Comparison of ENCODE assay signal across 9 mouse cellular contexts in genomic region chr3:93361933-93362574, GRCm38 (mm10). TPM values are rescaled to one million over a fixed set of nuclear protein-coding genes. Genes with fewer than 3 reads are reported as not detected.
DNase-seq lines count a peak whose midpoint lies in the region; ATAC-seq and TF ChIP-seq lines count a peak whose summit lies in the region.
"Had no signal": no experiment of that assay in that cellular context is flagged by ENCODE, and none has a peak within 500 bp of the region (broad histone marks: within the 10 kb centered on the region; RNA-seq: fewer than 3 reads in every experiment).

No protein-coding gene starts in this region.

- peak; percentile 84 for ATAC-seq in kidney, embryonic 14.5 days (ENCODE audit: low FRiP score, low TSS enrichment)
- ATAC-seq in G1E (ENCODE audit: extremely low read depth, insufficient number of reproducible peaks, low FRiP score, poor library complexity, severe bottlenecking), result peak; percentile 50; the same call in 1 of the 2 replicates
- ATAC-seq in embryonic facial prominence, embryonic 13.5 days (ENCODE audit: insufficient number of reproducible peaks, insufficient read depth, low FRiP score, low TSS enrichment, low read depth), result peak; percentile 68; the same call in 1 of the 2 replicates
- peak; percentile 83 for ATAC-seq in midbrain, embryonic 12.5 days (ENCODE audit: low FRiP score, low read depth)
- no peak for ATAC-seq in erythroblast, adult 5-6 weeks (replicated peaks; ENCODE audit: low FRiP score, poor library complexity, severe bottlenecking)

- no peaks in the 10 kb centered on the region for H3K4me1 ChIP-seq in kidney, embryonic 14.5 days (ENCODE audit: control insufficient read depth, insufficient read depth, low read length)
- no peaks in the 10 kb centered on the region for H3K4me1 ChIP-seq in G1E (ENCODE audit: insufficient read depth, low read depth, low read length)
- H3K4me1 ChIP-seq in embryonic facial prominence, embryonic 13.5 days, result peaks cover 7% of the 10 kb centered on the region; the same call in 1 of the 2 replicates
- H3K4me1 ChIP-seq in midbrain, embryonic 12.5 days, result peaks cover 8% of the 10 kb centered on the region; the same call in 1 of the 2 replicates

- H3K4me2 ChIP-seq in kidney, embryonic 14.5 days (replicated peaks; ENCODE audit: low read depth, low read length), result peak overlapping the region; percentile 22; the same call in 1 of the 2 replicates
- H3K4me2 ChIP-seq in embryonic facial prominence, embryonic 13.5 days, result peak overlapping the region; percentile 41; the same call in 1 of the 2 replicates
- peak overlapping the region; percentile 43 for H3K4me2 ChIP-seq in midbrain, embryonic 12.5 days (replicated peaks)

- DNase-seq in kidney, adult 18-20 months, result no peak
- no peak for DNase-seq in G1E (ENCODE audit: low spot score)
- peak; percentile 75 for DNase-seq in induced T-regulatory cell, adult 2 months (ENCODE audit: low read depth)
- no peak for DNase-seq in layer of hippocampus, adult 11-12 months (ENCODE audit: low spot score)

- H3K4me3 ChIP-seq in kidney, embryonic 14.5 days (ENCODE audit: low read length), result peak overlapping the region; percentile 9; the same call in 1 of the 2 replicates
- no peak overlapping the region for H3K4me3 ChIP-seq in G1E (ENCODE audit: low read depth, low read length)
- no peak overlapping the region for H3K4me3 ChIP-seq in embryonic facial prominence, embryonic 13.5 days
- H3K4me3 ChIP-seq in midbrain, embryonic 12.5 days, result no peak overlapping the region

- no peak overlapping the region for H3K9ac ChIP-seq in kidney, embryonic 14.5 days (ENCODE audit: low read depth, low read length)
- no peak overlapping the region for H3K9ac ChIP-seq in embryonic facial prominence, embryonic 13.5 days
- no peak overlapping the region for H3K9ac ChIP-seq in midbrain, embryonic 12.5 days (replicated peaks)

- TF ChIP-seq CTCF in G1E (IDR thresholded peaks at IDR 0.05; ENCODE audit: low read depth, low read length), result no peak

- H3K27ac ChIP-seq in kidney, embryonic 14.5 days (ENCODE audit: low read depth, low read length), result no peak overlapping the region
- no peak overlapping the region for H3K27ac ChIP-seq in embryonic facial prominence, embryonic 13.5 days
- H3K27ac ChIP-seq in midbrain, embryonic 12.5 days (replicated peaks), result no peak overlapping the region

- H3K36me3 ChIP-seq in kidney, embryonic 14.5 days (ENCODE audit: control insufficient read depth, insufficient read depth, low read length), result no peaks in the 10 kb centered on the region
- H3K36me3 ChIP-seq in G1E (replicated peaks), result no peaks in the 10 kb centered on the region
- H3K36me3 ChIP-seq in embryonic facial prominence, embryonic 13.5 days, result no peaks in the 10 kb centered on the region
- no peaks in the 10 kb centered on the region for H3K36me3 ChIP-seq in midbrain, embryonic 12.5 days

- WGBS in kidney, embryonic 14.5 days, result 8% methylated on average over 10 of the region's 10 CpGs
- WGBS in embryonic facial prominence, embryonic 13.5 days, result 9% methylated on average over 10 of the region's 10 CpGs
- WGBS in midbrain, embryonic 12.5 days, result 10% methylated on average over 10 of the region's 10 CpGs

- H3K27me3 ChIP-seq in kidney, embryonic 14.5 days (ENCODE audit: control insufficient read depth, insufficient read depth, low read length), result no peaks in the 10 kb centered on the region
- H3K27me3 ChIP-seq in G1E (ENCODE audit: insufficient read depth, low read length), result no peaks in the 10 kb centered on the region
- H3K27me3 ChIP-seq in embryonic facial prominence, embryonic 13.5 days, result peaks cover 5% of the 10 kb centered on the region; the same call in 1 of the 2 replicates
- peaks cover 6% of the 10 kb centered on the region; the same call in 1 of the 2 replicates for H3K27me3 ChIP-seq in midbrain, embryonic 12.5 days

- H3K9me3 ChIP-seq in kidney, embryonic 14.5 days (ENCODE audit: control insufficient read depth, low read length), result no peaks in the 10 kb centered on the region
- H3K9me3 ChIP-seq in G1E (replicated peaks), result peaks cover 7% of the 10 kb centered on the region
- no peaks in the 10 kb centered on the region for H3K9me3 ChIP-seq in embryonic facial prominence, embryonic 13.5 days
- no peaks in the 10 kb centered on the region for H3K9me3 ChIP-seq in midbrain, embryonic 12.5 days

RNA-seq across cellular contexts. Expression of gene Rptn, which starts 31.4 kb away (rescaled TPM):
- polyA plus RNA-seq in kidney, embryonic 14.5 days (2014; fragmentation: Nextera tagmentation; extraction: Ambion mirVana), result not detected in 2 replicates
- total RNA-seq in G1E (2014; fragmentation: Nextera tagmentation), result not detected in 2 replicates
- total RNA-seq in G1E (2017), result 0.11 TPM in 1 of 2 replicates, not detected in the other
- not detected in 2 replicates for polyA plus RNA-seq in G1E (2012)
- polyA plus RNA-seq in embryonic facial prominence, embryonic 13.5 days (2015; fragmentation: Nextera tagmentation; extraction: Ambion mirVana), result not detected in 2 replicates
- polyA plus RNA-seq in midbrain, embryonic 12.5 days (2016; fragmentation: Nextera tagmentation; extraction: Ambion mirVana), result not detected in 2 replicates
- total RNA-seq in erythroblast, adult 5-6 weeks (2015; ENCODE audit: low replicate concordance), result not detected in 2 replicates
- total RNA-seq in erythroblast, adult 5-6 weeks (2017; ENCODE audit: low replicate concordance), result not detected in 2 replicates
- polyA plus RNA-seq: frontal cortex, adult 2 months had no signal

RNA-seq across cellular contexts. Expression of gene Hrnr, which starts 42.5 kb away (rescaled TPM):
- polyA plus RNA-seq in kidney, embryonic 14.5 days (2014; fragmentation: Nextera tagmentation; extraction: Ambion mirVana), result 0.01 TPM in 1 of 2 replicates, not detected in the other
- not detected in 2 replicates for total RNA-seq in G1E (2014; fragmentation: Nextera tagmentation)
- 0.05 TPM in 1 of 2 replicates, not detected in the other for total RNA-seq in G1E (2017)
- polyA plus RNA-seq in G1E (2012), result not detected in 2 replicates
- polyA plus RNA-seq in embryonic facial prominence, embryonic 13.5 days (2015; fragmentation: Nextera tagmentation; extraction: Ambion mirVana), result 0.10 and 0.14 TPM in 2 replicates
- polyA plus RNA-seq in midbrain, embryonic 12.5 days (2016; fragmentation: Nextera tagmentation; extraction: Ambion mirVana), result not detected in 2 replicates
- not detected in 2 replicates for total RNA-seq in erythroblast, adult 5-6 weeks (2015; ENCODE audit: low replicate concordance)
- total RNA-seq in erythroblast, adult 5-6 weeks (2017; ENCODE audit: low replicate concordance), result not detected in 2 replicates
- polyA plus RNA-seq: frontal cortex, adult 2 months had no signal
